Mouse (Mus musculus) liver, embryonic 15.5 days (tissue): ENCODE results near the gene Sgpl1. TPM values are rescaled to one million over a fixed set of nuclear protein-coding genes. Genes with fewer than 3 reads are reported as not detected.

Source experiments
- ATAC-seq: fragments of 200-750 bp; cut with Nextera tagmentation; 2 replicates; pipeline ENCODE4 v1.8.0; 2017; ENCODE audit warnings: moderate number of reproducible peaks, mild to moderate bottlenecking, moderate library complexity; ENCODE audit not compliant: insufficient read depth
- H3K27ac ChIP-seq: fragments of 300-500 bp; sonication (generic); replicated peaks from 2 replicates; pipeline ENCODE4 v1.5.1; 2015; ENCODE audit warnings: mild to moderate bottlenecking, inconsistent platforms
- H3K27me3 ChIP-seq: fragments of 300-500 bp; sonication (generic); 2 replicates; pipeline ENCODE4 v1.6.1; 2015; ENCODE audit warnings: mild to moderate bottlenecking, inconsistent platforms
- H3K36me3 ChIP-seq: fragments of 300-500 bp; sonication (generic); replicated peaks from 2 replicates; pipeline ENCODE4 v1.6.1; 2015; ENCODE audit warnings: moderate library complexity, mild to moderate bottlenecking, inconsistent platforms
- H3K4me1 ChIP-seq: fragments of 300-500 bp; sonication (generic); replicated peaks from 2 replicates; pipeline ENCODE4 v1.6.1; 2015; ENCODE audit warnings: inconsistent platforms
- H3K4me2 ChIP-seq: fragments of 300-500 bp; sonication (generic); 2 replicates; pipeline ENCODE4 v1.6.1; 2015; ENCODE audit warnings: moderate library complexity, mild to moderate bottlenecking, inconsistent platforms
- H3K4me3 ChIP-seq: fragments of 300-500 bp; sonication (generic); replicated peaks from 2 replicates; pipeline ENCODE4 v1.5.1; 2015; ENCODE audit warnings: mild to moderate bottlenecking, inconsistent platforms
- H3K9ac ChIP-seq: fragments of 300-500 bp; sonication (generic); 2 replicates; pipeline ENCODE4 v1.6.1; 2015; ENCODE audit warnings: moderate library complexity, mild to moderate bottlenecking, inconsistent platforms
- H3K9me3 ChIP-seq: fragments of 300-500 bp; sonication (generic); replicated peaks from 2 replicates; pipeline ENCODE4 v1.6.1; 2016; ENCODE audit warnings: inconsistent platforms
- WGBS: fragments of 180-500 bp; shearing (Covaris S2); methylation state at CpG from one replicate; pipeline ENCODE4 v1.1.7; 2015; ENCODE audit warnings: mixed read lengths; ENCODE audit not compliant: insufficient replicate concordance; 5-methylcytosine and 5-hydroxymethylcytosine counted together
- polyA plus RNA-seq: library from polyadenylated mRNA; unstranded; fragments of >200 nt; fragmentation: Nextera tagmentation; extraction: Ambion mirVana; gene quantifications from 2 replicates; pipeline ENCODE4 v1.2.1, GENCODE M21; 2015

The Sgpl1 gene
- polyA plus RNA-seq, 1 experiment from 2014 or later, result 17.8 TPM

DNA sequence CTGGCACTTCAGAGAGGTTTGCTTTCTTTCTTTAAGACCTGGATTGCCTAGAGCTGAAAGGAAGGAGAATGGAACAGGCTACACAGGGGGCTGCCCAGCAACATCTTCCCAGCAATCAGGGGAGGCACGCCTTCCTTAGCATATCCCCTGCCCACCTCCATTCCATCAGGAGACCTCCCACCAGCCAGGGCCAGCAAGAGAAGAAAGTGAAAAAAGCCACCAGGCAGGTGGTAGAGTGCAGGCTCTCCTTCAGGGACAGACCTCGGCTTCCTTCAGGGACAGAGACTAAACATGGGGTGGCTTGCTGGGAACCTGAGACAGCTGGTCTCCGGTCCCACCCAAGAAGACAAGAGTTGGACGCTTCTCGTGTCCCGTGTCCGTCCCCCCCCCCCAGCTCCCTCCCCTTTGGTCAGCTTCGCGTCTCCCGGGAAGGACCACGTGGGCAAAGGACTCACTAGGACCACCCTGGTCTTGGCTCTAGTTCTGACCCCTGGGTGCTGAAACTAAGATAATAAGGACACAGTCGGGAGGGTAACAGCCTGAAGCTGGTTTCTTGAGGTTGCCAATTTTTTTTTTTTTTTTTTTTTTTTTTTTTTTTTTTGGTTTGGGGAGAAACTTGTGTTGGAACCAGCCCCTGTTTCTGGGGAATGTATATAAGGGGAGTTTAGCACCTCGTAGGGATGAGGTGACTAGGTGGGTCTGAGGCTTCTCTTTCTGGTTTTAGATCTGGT, 27.4 kb upstream of the Sgpl1 start:
- H3K4me1 ChIP-seq, result no peaks in the 10 kb centered on the region
- no peak overlapping the region for H3K27ac ChIP-seq
- no peak overlapping the region for H3K4me2 ChIP-seq
- no peak overlapping the region for H3K4me3 ChIP-seq
- no peaks in the 10 kb centered on the region for H3K36me3 ChIP-seq
- WGBS, result 39% methylated on average over 13 of the region's 13 CpGs
- H3K27me3 ChIP-seq, result peaks cover 46% of the 10 kb centered on the region
- H3K9me3 ChIP-seq, result no peaks in the 10 kb centered on the region
- no peak for ATAC-seq
- H3K9ac ChIP-seq, result no peak overlapping the region

DNA sequence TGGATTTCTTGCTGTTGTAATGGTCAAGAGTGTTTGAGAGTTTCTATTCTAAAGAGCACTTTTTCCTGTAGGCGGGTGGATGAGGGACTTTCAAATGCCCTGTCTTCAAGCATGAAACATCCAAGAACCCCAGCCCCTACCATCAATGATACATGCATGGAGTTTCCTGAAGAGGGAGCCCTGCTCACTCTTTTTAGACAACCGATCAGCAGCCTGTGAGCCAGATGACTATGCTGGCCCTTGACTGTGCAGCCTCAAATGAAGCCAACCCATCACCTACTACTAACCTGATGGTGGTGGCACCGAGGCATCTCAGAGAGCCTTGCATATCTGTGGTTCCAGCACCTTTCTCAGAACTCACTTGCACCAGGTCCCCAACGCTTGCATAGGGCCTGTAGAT, 25.0 kb upstream of the Sgpl1 start:
- Histone ChIP-seq H3K9ac (no peak overlapping the region), H3K4me1 (no peaks in the 10 kb centered on the region), H3K4me3 (no peak overlapping the region), H3K36me3 (no peaks in the 10 kb centered on the region), H3K9me3 (no peaks in the 10 kb centered on the region), H3K27me3 (peaks cover 49% of the 10 kb centered on the region), H3K4me2 (no peak overlapping the region), H3K27ac (no peak overlapping the region)
- no peak for ATAC-seq
- WGBS, result 48% methylated on average over 4 of the region's 4 CpGs

DNA sequence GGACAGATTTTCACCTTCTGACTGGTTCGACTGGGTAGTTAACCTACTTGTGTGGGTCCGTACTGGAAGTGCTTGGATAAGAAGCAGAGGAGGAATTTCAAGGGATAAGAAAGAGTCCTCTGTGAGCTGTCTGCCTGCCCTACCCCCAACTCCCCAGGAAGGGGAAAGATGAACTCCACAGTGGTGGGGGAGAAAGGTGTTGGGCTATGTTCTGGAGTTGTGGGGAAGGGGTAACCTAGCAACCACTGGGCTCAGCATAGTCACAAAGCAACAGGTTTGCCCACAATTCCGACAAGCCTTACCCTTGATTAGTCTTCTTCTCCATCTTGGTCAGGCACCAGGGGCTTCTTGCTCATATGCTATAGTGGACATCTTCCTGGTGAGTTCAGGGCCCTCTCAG, 24.2 kb upstream of the Sgpl1 start, which contains the start of gene Tbata:
Gene Tbata, plus strand, starts transcription at position 301 of the 400 bp plus-strand sequence.
- Histone ChIP-seq H3K4me1 (no peaks in the 10 kb centered on the region), H3K27ac (no peak within 1 kb of the TSS), H3K9ac (no peak within 1 kb of the TSS), H3K4me3 (no peak within 1 kb of the TSS), H3K4me2 (no peak within 1 kb of the TSS), H3K27me3 (peaks cover 46% of the 10 kb centered on the region), H3K36me3 (no peaks in the 10 kb centered on the region), H3K9me3 (no peaks in the 10 kb centered on the region)
- 47% methylated on average over 3 of the region's 3 CpGs for WGBS
- no peak for ATAC-seq

DNA sequence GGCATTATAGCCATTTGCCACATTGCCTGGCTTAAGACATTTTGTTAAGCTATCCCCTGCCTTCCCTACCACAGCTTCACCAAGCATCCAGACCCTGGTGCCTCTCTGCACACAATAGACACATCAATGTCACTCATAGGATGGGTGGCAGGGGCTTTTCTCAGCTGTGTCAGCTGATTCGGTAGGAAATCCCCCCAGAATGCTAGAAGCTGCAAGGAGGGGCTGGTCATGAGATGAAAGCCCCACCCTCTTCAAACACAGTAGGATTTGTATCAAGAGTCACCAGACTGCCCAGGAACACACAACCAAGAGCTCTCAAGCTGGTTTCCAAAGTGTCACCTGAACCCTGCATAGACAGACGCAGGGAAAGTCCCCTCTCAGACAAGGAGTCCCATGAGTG, 20.9 kb upstream of the Sgpl1 start:
- H3K4me2 ChIP-seq, result no peak overlapping the region
- H3K4me1 ChIP-seq, result no peaks in the 10 kb centered on the region
- WGBS, result 34% methylated on average over 2 of the region's 2 CpGs
- peaks cover 17% of the 10 kb centered on the region for H3K27me3 ChIP-seq
- no peak overlapping the region for H3K9ac ChIP-seq
- H3K27ac ChIP-seq, result no peak overlapping the region
- H3K9me3 ChIP-seq, result no peaks in the 10 kb centered on the region
- no peak for ATAC-seq
- no peaks in the 10 kb centered on the region for H3K36me3 ChIP-seq
- H3K4me3 ChIP-seq, result no peak overlapping the region

DNA sequence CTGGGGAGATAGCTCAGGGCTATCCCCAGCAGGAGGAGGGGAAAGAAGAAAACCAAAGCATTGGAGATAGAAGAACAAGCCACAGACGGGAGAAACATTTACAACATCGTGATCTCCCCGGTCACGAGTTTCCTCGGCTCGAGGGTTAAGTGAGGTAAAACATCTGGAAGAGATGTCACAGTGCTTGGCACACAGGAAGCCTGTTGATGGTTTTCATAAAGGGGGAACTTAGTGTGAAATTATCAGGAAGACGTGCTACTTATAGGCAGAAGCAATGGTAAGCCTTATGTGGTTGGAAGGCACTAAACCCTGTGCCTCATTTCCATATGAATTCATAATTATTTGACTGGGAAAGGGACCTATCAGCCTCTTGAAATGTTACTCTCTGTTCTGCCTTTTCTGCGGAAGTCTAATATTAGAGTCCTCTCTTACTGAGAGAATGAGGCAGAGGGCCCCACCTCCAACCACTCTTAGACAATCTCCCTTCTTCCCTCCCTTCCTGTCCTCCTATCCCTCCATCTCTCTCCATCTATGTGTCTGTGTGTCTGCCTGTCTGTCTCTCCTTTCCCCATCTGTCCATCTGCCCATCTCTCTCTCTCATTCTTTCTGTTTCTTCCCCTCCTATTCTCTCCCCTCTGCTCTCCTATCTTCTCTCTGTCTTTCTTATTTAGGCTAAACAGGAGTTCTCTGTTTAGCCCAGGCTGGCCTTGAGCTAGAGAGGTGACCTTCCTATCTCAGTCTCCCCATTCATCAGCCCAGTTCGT, 20.0 kb upstream of the Sgpl1 start:
- H3K4me2 ChIP-seq, result no peak overlapping the region
- H3K9me3 ChIP-seq, result no peaks in the 10 kb centered on the region
- no peaks in the 10 kb centered on the region for H3K4me1 ChIP-seq
- WGBS, result 34% methylated on average over 9 of the region's 9 CpGs
- no peak overlapping the region for H3K4me3 ChIP-seq
- no peak overlapping the region for H3K27ac ChIP-seq
- no peak overlapping the region for H3K9ac ChIP-seq
- ATAC-seq, result no peak
- peaks cover 17% of the 10 kb centered on the region for H3K27me3 ChIP-seq
- no peaks in the 10 kb centered on the region for H3K36me3 ChIP-seq

GRCm38 (mm10) chr10:61162366-61162765, 14.9 kb upstream of the Sgpl1 start:
- Histone ChIP-seq H3K36me3 (no peaks in the 10 kb centered on the region), H3K4me3 (no peak overlapping the region), H3K27me3 (no peaks in the 10 kb centered on the region), H3K9ac (no peak overlapping the region), H3K9me3 (no peaks in the 10 kb centered on the region), H3K27ac (no peak overlapping the region), H3K4me2 (no peak overlapping the region), H3K4me1 (no peaks in the 10 kb centered on the region)
- WGBS, result 63% methylated on average over 3 of the region's 3 CpGs
- ATAC-seq, result no peak

- Histone ChIP-seq H3K9me3 (no peaks in the 10 kb centered on the region), H3K36me3 (no peaks in the 10 kb centered on the region), H3K27ac (no peak overlapping the region), H3K27me3 (no peaks in the 10 kb centered on the region), H3K4me3 (no peak overlapping the region), H3K9ac (no peak overlapping the region), H3K4me1 (no peaks in the 10 kb centered on the region), H3K4me2 (no peak overlapping the region)
- WGBS, result 60% methylated on average over 4 of the region's 4 CpGs
- ATAC-seq, result no peak
Measured at GRCm38 (mm10) chr10:61160671-61161070, 13.2 kb upstream of the Sgpl1 start.

DNA sequence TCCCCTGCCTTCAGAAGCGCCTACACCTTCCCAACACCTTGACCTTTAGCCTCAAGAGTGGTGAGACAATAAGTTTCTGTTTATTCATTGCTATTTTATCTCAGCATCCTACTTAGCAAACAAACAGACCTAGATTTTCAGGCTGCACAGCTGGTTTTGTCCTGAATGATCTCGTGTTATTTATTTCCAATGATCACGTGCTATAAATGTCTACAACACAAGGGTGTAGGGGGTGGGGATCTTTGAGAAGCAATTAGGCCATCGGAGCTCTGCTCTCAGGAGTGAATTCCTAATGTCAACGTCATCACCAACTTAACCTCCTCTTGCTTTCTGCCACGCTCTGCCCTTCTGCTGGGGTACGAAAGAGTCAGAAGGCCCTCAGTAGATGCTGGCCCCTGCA, 12.6 kb upstream of the Sgpl1 start:
- Histone ChIP-seq H3K4me3 (no peak overlapping the region), H3K36me3 (no peaks in the 10 kb centered on the region), H3K4me2 (no peak overlapping the region), H3K27me3 (no peaks in the 10 kb centered on the region), H3K27ac (no peak overlapping the region), H3K9ac (no peak overlapping the region), H3K9me3 (no peaks in the 10 kb centered on the region), H3K4me1 (no peaks in the 10 kb centered on the region)
- WGBS, result 65% methylated on average over 7 of the region's 7 CpGs
- no peak for ATAC-seq

- no peak for ATAC-seq
- Histone ChIP-seq H3K36me3 (no peaks in the 10 kb centered on the region), H3K9me3 (no peaks in the 10 kb centered on the region), H3K4me2 (no peak overlapping the region), H3K27ac (no peak overlapping the region), H3K27me3 (no peaks in the 10 kb centered on the region), H3K4me1 (peaks cover 4% of the 10 kb centered on the region; the same call in 1 of the 2 replicates), H3K4me3 (no peak overlapping the region), H3K9ac (no peak overlapping the region)
- WGBS, result 60% methylated on average over 3 of the region's 3 CpGs
Measured at GRCm38 (mm10) chr10:61158594-61158993, 11.1 kb upstream of the Sgpl1 start.

- 76% methylated on average over 2 of the region's 2 CpGs for WGBS
- no peak overlapping the region for H3K27ac ChIP-seq
- H3K4me1 ChIP-seq, result peaks cover 10% of the 10 kb centered on the region
- no peaks in the 10 kb centered on the region for H3K27me3 ChIP-seq
- ATAC-seq, result no peak
- no peak overlapping the region for H3K4me3 ChIP-seq
- H3K36me3 ChIP-seq, result no peaks in the 10 kb centered on the region
- H3K9ac ChIP-seq, result no peak overlapping the region
- H3K9me3 ChIP-seq, result no peaks in the 10 kb centered on the region
- H3K4me2 ChIP-seq, result no peak overlapping the region
Measured at GRCm38 (mm10) chr10:61156453-61156852, 8.9 kb upstream of the Sgpl1 start.

- Histone ChIP-seq H3K4me2 (no peak overlapping the region), H3K9me3 (no peaks in the 10 kb centered on the region), H3K36me3 (no peaks in the 10 kb centered on the region), H3K4me3 (no peak overlapping the region), H3K9ac (no peak overlapping the region), H3K4me1 (peaks cover 18% of the 10 kb centered on the region), H3K27ac (no peak overlapping the region), H3K27me3 (no peaks in the 10 kb centered on the region)
- 62% methylated on average over 3 of the region's 3 CpGs for WGBS
- ATAC-seq, result no peak
Measured at GRCm38 (mm10) chr10:61155611-61156010, 8.1 kb upstream of the Sgpl1 start.
